Mouse (Mus musculus): Measurements from ENCODE around the gene Kbtbd6.
"Not testable (repeated sequence)": the region's sequence is repeated elsewhere in the genome, so short reads cannot be mapped to it uniquely, and the experiment has no call there.

The Kbtbd6 gene

DNA sequence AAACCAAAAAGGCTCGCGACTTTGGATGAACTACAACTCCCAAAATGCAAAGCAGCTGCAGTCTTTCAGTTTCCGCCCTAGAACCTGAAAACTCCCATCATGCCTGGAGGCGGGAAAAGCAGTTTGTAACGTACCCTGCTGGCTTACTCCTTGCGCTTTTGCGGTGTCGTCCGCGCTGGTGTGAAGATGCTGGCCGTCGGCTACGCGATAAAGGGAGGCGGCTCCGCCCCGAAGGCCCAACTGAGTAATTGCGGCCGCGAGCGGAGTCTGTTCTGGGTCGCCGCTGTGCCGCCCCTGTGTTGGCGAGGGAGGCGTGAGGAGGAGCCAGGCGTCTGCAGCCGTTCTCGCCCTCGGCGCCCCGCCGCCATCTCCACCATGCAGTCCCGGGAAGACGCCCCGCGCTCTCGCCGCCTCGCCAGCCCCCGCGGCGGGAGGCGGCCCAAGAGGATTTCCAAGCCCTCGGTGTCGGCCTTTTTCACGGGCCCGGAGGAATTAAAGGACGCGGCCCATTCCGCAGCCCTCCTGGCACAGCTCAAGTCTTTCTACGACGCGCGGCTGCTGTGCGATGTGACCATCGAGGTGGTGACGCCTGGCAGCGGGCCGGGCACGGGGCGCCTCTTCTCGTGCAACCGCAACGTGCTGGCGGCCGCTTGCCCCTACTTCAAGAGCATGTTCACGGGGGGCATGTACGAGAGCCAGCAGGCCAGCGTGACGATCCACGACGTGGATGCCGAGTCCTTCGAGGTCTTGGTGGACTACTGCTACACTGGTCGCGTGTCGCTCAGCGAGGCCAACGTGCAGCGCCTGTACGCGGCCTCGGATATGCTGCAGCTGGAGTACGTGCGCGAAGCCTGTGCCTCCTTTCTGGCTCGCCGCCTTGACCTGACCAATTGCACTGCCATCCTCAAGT, at the start of gene Kbtbd6:
Gene Kbtbd6, plus strand, starts transcription at position 155 of the 910 bp plus-strand sequence.
- not testable (repeated sequence) for H3K36me3 ChIP-seq (ENCODE audit: insufficient read depth, low read length); H3K9me3 ChIP-seq (ENCODE audit: low read length); H3K27me3 ChIP-seq (ENCODE audit: insufficient read depth, low read length)
- peaks cover 17% of the 10 kb centered on the region for H3K4me1 ChIP-seq (replicated peaks; ENCODE audit: low read depth, low read length)
- peak within 1 kb of the TSS; percentile 73 for H3K4me3 ChIP-seq (replicated peaks; ENCODE audit: low read length)

DNA sequence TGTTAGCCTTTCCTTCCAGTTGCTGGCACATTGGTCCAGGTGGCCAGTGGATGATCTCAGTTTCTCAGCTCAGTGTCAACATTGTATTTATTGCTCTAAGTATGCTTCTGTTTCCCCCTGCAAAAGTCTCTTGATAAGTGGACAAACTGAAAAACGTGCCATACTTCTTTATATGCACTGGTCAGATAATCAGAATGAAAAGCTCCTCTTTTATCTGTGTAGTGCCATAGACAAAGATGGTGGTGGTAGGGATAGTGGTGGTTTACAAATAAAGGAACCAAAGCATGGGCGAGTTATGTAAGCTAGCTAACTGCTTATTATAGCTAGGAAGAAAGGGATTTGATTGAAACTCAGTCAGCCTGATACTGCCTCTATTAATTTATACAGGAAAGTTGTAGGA, 44.0 kb upstream of the Kbtbd6 start:
- Histone ChIP-seq H3K4me3 (replicated peaks; ENCODE audit: low read length) (no peak overlapping the region), H3K27me3 (ENCODE audit: insufficient read depth, low read length) (no peaks in the 10 kb centered on the region), H3K9me3 (ENCODE audit: low read length) (no peaks in the 10 kb centered on the region), H3K4me1 (replicated peaks; ENCODE audit: low read depth, low read length) (0 out of 2 replicates have a peak, but pooled peaks cover 3% of the 10 kb centered on the region), H3K36me3 (ENCODE audit: insufficient read depth, low read length) (peaks cover 31% of the 10 kb centered on the region)
- TF ChIP-seq NANOG (IDR thresholded peaks at IDR 0.05; ENCODE audit: borderline replicate concordance, low read length) = no peak
- TF ChIP-seq CTCF (conservative IDR thresholded peaks at IDR 0.05; ENCODE audit: low read length) = no peak
- TF ChIP-seq POU5F1 (IDR thresholded peaks at IDR 0.05; ENCODE audit: borderline replicate concordance, low read length) = no peak

DNA sequence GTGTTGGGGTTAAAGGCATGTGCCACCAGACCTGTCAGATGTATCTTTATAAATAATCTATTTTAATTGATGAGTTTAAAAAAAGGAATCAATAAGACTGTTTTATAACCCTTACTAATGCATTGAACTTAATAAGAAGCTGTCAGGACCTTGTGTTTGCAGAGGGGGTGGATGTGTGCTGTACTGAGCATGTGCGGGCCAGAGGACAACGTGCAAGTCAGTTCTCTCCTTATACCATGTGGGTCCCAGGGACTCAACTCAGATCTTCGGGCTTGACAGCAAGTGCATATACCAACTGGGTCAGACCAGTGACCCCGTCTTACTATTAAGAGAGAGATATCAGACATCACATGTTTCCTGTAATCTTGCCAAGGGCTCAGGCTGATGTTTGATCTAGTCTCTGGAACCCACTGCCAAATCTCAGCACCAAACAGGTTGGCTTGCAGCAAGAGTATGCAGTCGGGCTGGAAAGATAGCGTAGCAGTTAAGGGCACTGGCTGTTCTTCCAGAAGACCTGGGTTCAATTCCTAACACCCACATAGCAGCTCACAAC, 42.3 kb upstream of the Kbtbd6 start:
- Histone ChIP-seq H3K36me3 (ENCODE audit: insufficient read depth, low read length) (peaks cover 34% of the 10 kb centered on the region), H3K4me3 (replicated peaks; ENCODE audit: low read length) (no peak overlapping the region), H3K27me3 (ENCODE audit: insufficient read depth, low read length) (no peaks in the 10 kb centered on the region), H3K9me3 (ENCODE audit: low read length) (0 out of 2 replicates have a peak, but pooled peaks cover 6% of the 10 kb centered on the region), H3K4me1 (replicated peaks; ENCODE audit: low read depth, low read length) (peaks cover 10% of the 10 kb centered on the region; the same call in 1 of the 2 replicates)
- TF ChIP-seq CTCF (conservative IDR thresholded peaks at IDR 0.05; ENCODE audit: low read length) (no peak), NANOG (IDR thresholded peaks at IDR 0.05; ENCODE audit: borderline replicate concordance, low read length) (no peak), POU5F1 (IDR thresholded peaks at IDR 0.05; ENCODE audit: borderline replicate concordance, low read length) (no peak)

DNA sequence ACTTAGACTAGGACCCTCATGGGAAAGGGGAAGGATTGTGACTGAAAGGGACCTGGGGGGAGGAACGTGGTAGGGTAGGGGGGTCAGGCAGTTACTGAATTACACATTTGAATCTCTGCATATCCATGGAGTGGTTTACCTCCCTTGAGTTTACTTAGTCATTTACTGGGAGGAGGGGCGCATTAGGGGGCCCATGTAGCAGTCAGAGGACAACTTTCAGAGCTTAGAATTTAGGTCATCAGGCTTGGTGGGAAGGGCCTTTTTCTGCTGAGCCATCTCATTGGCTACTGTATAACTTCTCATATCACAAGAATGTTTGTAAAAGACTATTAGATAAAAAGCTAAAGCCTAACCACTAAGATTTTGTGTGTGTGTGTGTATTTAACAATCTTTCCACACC, 41.0 kb upstream of the Kbtbd6 start:
- H3K9me3 ChIP-seq (ENCODE audit: low read length) = 0 out of 2 replicates have a peak, but pooled peaks cover 6% of the 10 kb centered on the region
- H3K27me3 ChIP-seq (ENCODE audit: insufficient read depth, low read length) = no peaks in the 10 kb centered on the region
- peaks cover 10% of the 10 kb centered on the region; the same call in 1 of the 2 replicates for H3K4me1 ChIP-seq (replicated peaks; ENCODE audit: low read depth, low read length)
- peaks cover 38% of the 10 kb centered on the region for H3K36me3 ChIP-seq (ENCODE audit: insufficient read depth, low read length)
- H3K4me3 ChIP-seq (replicated peaks; ENCODE audit: low read length) = no peak overlapping the region
- TF ChIP-seq CTCF (conservative IDR thresholded peaks at IDR 0.05; ENCODE audit: low read length) = no peak
- TF ChIP-seq POU5F1 (IDR thresholded peaks at IDR 0.05; ENCODE audit: borderline replicate concordance, low read length) = no peak

DNA sequence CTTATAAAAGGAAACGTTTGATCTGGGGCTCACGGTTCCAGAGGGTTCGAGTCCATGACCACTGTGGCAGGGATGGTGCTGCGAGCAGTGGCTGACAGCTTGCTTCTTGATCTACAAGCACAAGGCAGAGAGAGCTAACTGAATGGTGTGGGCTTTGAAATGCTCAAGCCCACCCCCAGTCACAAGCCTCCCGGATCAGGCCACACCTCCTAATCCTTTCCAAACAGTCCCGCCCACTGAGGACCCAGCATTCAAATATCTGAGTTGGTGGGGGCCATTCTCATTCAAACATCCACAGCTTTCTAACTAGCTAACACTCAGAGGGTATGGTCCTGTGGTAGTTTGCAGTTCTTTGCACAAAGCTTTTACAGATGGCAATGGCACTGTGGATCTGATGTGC, 38.5 kb upstream of the Kbtbd6 start:
- Histone ChIP-seq H3K36me3 (ENCODE audit: insufficient read depth, low read length) (peaks cover 47% of the 10 kb centered on the region), H3K27me3 (ENCODE audit: insufficient read depth, low read length) (no peaks in the 10 kb centered on the region), H3K4me1 (replicated peaks; ENCODE audit: low read depth, low read length) (peaks cover 10% of the 10 kb centered on the region; the same call in 1 of the 2 replicates), H3K4me3 (replicated peaks; ENCODE audit: low read length) (no peak overlapping the region), H3K9me3 (ENCODE audit: low read length) (0 out of 2 replicates have a peak, but pooled peaks cover 6% of the 10 kb centered on the region)
- TF ChIP-seq POU5F1 (IDR thresholded peaks at IDR 0.05; ENCODE audit: borderline replicate concordance, low read length) (no peak), CTCF (conservative IDR thresholded peaks at IDR 0.05; ENCODE audit: low read length) (no peak), NANOG (IDR thresholded peaks at IDR 0.05; ENCODE audit: borderline replicate concordance, low read length) (no peak)

DNA sequence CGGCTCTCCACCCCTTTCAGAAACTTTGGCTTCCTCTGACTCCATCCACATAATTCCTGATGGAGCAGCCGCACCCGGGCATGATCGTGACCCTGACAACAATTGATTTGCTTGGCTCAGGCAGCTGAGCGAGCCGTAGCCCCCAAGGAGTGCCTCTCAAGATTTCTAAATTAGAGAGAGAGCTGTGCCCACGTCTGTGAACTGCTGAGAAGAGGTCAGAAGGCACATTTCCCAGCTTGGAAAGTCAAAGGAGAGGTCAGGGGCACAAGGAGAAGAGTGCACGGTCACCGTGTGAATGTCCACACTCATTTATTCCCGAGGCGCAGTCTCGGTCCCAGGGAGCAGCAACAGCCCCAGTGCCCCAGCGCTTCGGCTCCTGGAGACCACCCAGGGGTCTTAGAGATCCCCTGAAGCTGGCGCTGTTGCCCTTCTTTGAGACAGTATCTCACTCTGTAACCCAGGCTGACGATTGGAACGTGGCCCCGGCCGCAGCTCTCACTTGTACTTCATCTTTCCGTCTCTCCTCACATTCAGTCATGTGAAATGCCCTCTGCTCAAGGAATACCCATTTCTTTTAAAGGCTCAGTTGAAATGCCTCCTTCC, 31.5 kb upstream of the Kbtbd6 start:
- Histone ChIP-seq H3K9me3 (ENCODE audit: low read length) (no peaks in the 10 kb centered on the region), H3K4me3 (replicated peaks; ENCODE audit: low read length) (peak overlapping the region; percentile 39), H3K27me3 (ENCODE audit: insufficient read depth, low read length) (no peaks in the 10 kb centered on the region; the same call in 1 of the 2 replicates), H3K36me3 (ENCODE audit: insufficient read depth, low read length) (peaks cover 30% of the 10 kb centered on the region), H3K4me1 (replicated peaks; ENCODE audit: low read depth, low read length) (peaks cover 32% of the 10 kb centered on the region)
- TF ChIP-seq CTCF (conservative IDR thresholded peaks at IDR 0.05; ENCODE audit: low read length) (no peak), POU5F1 (IDR thresholded peaks at IDR 0.05; ENCODE audit: borderline replicate concordance, low read length) (no peak), NANOG (IDR thresholded peaks at IDR 0.05; ENCODE audit: borderline replicate concordance, low read length) (no peak)

DNA sequence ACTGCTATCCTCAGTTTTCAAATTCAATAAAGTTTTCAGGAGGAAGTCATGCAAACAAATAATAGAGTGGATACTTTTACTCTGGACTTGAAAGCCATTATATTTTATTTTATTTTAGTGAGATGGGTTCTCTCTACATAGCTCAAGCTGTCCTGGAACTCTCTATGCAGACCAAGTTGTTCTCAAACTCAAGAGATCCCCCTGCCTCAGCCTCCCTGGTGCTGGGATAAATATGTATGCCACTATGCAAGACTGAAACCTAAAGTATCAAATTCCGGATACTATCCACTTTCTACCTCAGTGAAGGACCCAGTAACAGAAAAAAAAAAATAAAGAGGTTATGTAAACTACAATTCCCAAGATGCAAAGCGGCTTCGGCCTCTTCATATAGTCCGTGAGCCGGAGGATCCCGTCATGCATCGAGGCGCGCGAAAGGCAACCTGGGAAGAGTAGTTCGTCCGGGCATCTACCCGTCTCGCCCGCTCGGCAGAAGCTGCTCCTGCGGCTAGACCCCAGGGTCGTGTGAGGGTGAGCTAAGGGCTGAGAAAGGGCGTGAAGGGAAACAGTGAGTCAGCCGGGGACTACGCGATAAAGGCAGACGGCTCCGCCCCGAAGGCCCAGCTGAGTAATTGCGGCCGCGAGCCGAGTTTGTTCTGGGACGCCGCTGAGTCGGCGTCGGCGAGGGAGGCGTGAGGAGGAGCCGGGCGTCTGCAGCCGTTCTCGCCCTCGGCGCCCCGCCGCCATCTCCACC, 25.5 kb upstream of the Kbtbd6 start, which contains the start of gene Kbtbd7:
Gene Kbtbd7, plus strand, starts transcription at position 533 of the 751 bp plus-strand sequence.
- TF ChIP-seq CTCF (conservative IDR thresholded peaks at IDR 0.05; ENCODE audit: low read length) = no peak
- H3K4me3 ChIP-seq (replicated peaks; ENCODE audit: low read length) = peak within 1 kb of the TSS; percentile 76

DNA sequence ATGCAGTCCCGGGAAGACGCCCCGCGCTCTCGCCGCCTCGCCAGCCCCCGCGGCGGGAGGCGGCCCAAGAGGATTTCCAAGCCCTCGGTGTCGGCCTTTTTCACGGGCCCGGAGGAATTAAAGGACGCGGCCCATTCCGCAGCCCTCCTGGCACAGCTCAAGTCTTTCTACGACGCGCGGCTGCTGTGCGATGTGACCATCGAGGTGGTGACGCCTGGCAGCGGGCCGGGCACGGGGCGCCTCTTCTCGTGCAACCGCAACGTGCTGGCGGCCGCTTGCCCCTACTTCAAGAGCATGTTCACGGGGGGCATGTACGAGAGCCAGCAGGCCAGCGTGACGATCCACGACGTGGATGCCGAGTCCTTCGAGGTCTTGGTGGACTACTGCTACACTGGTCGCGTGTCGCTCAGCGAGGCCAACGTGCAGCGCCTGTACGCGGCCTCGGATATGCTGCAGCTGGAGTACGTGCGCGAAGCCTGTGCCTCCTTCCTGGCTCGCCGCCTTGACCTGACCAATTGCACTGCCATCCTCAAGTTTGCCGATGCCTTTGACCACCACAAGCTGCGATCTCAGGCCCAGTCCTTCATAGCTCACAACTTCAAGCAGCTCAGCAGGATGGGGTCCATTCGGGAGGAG, 24.8 kb upstream of the Kbtbd6 start:
- Histone ChIP-seq H3K36me3 (ENCODE audit: insufficient read depth, low read length) (peaks cover 17% of the 10 kb centered on the region; the same call in 1 of the 2 replicates), H3K27me3 (ENCODE audit: insufficient read depth, low read length) (peaks cover 14% of the 10 kb centered on the region), H3K4me1 (replicated peaks; ENCODE audit: low read depth, low read length) (peaks cover 38% of the 10 kb centered on the region), H3K4me3 (replicated peaks; ENCODE audit: low read length) (peak overlapping the region; percentile 76)
- not testable (repeated sequence) for H3K9me3 ChIP-seq (ENCODE audit: low read length)

More for the DNA sequence above, 25.5 kb upstream of the Kbtbd6 start, which contains the start of gene Kbtbd7:
- Histone ChIP-seq H3K9me3 (ENCODE audit: low read length) (no peaks in the 10 kb centered on the region), H3K27me3 (ENCODE audit: insufficient read depth, low read length) (peaks cover 14% of the 10 kb centered on the region), H3K4me1 (replicated peaks; ENCODE audit: low read depth, low read length) (peaks cover 38% of the 10 kb centered on the region), H3K36me3 (ENCODE audit: insufficient read depth, low read length) (peaks cover 17% of the 10 kb centered on the region; the same call in 1 of the 2 replicates)

Data from E14TG2a.4 (cell line).